Mouse (Mus musculus): ENCODE measurements around the gene Phf21b. TPM values are rescaled to one million over a fixed set of nuclear protein-coding genes. Genes with fewer than 3 reads are reported as not detected.

Gene Phf21b
- polyA plus RNA-seq, 1 experiment from 2014 or later = 16.4 TPM

DNA sequence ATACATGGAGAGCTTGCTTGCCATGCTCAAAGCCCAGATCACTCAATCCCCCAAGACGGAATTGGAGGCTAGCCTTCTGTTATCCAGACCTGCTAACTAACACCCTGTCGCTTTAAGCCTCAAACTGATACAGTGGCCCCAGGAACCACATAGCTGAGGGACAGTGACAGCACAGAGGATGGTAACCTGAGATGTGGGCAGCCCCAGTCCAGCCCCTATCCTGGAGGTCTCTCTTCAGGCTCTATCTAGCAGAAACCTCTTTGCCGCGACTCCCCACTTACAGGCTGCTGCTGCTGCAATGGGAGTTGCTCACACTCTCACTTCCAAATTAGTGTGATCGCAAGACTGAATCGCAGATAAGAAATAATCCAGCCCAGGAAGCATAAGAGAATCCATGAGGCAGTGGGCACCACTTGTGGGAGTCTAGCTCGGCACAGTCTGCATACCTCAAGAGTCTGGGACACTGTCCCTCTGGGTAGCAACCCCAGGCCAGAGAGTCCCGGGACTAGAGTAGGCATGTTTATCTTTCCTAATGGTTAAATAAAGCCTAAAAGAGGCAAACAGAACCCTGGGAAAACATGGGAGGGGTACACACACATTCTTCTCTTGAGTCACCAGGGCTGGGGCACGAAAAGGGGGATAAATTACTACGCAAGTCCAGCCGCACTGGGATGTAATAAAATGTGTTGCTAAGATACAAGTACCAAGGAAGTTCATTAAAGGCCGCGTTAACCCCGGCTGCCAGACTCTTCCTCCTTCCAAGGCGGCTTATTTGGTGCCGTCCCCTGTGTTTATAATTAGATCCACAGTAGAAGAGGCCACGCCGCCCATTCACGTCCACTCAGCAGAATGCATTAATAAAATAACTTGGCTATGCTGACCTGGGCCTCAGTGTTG lies 13.7 kb downstream of the Phf21b start:
- H3K4me1 ChIP-seq = peaks cover 80% of the 10 kb centered on the region
- H3K4me2 ChIP-seq = peak overlapping the region; percentile 39
- peak overlapping the region; percentile 51; the same call in 1 of the 2 replicates for H3K27ac ChIP-seq
- H3K9ac ChIP-seq = peak overlapping the region; percentile 30
- peaks cover 6% of the 10 kb centered on the region; the same call in 1 of the 2 replicates for H3K36me3 ChIP-seq (ENCODE audit: poor library complexity, severe bottlenecking)
- 21% methylated on average over 19 of the region's 19 CpGs for WGBS
- H3K27me3 ChIP-seq = no peaks in the 10 kb centered on the region
- peak; percentile 39; the same call in 1 of the 2 replicates for ATAC-seq
- H3K9me3 ChIP-seq (replicated peaks) = no peaks in the 10 kb centered on the region
- H3K4me3 ChIP-seq = 0 out of 2 replicates have a peak overlapping the region, but pooled peaks have one; percentile 1

DNA sequence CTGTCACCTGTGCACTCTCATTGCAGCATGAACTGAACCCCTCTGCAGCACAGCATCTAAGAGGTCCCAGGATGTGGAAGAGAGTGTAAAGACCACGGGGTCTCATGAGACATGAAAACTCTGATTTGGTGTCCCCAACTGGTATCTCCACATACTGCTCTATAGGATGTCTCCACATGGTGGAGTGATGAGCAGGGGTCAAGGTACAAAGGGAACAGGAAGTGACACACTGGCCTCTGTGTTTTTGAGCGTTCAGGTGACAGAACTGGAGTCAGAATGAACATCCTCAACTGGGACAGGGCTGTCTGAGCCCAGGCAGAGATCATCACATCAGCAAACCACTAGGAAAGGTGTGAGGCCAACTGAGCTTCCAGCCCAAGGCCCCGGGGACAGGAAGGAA lies 15.3 kb downstream of the Phf21b start:
- H3K4me3 ChIP-seq = no peak overlapping the region
- H3K36me3 ChIP-seq (ENCODE audit: poor library complexity, severe bottlenecking) = peaks cover 10% of the 10 kb centered on the region; the same call in 1 of the 2 replicates
- H3K27ac ChIP-seq = no peak overlapping the region
- no peaks in the 10 kb centered on the region for H3K9me3 ChIP-seq (replicated peaks)
- no peak overlapping the region for H3K9ac ChIP-seq
- no peaks in the 10 kb centered on the region for H3K27me3 ChIP-seq
- H3K4me2 ChIP-seq = no peak overlapping the region
- WGBS = 81% methylated on average over 3 of the region's 3 CpGs
- no peak for ATAC-seq
- H3K4me1 ChIP-seq = peaks cover 71% of the 10 kb centered on the region

DNA sequence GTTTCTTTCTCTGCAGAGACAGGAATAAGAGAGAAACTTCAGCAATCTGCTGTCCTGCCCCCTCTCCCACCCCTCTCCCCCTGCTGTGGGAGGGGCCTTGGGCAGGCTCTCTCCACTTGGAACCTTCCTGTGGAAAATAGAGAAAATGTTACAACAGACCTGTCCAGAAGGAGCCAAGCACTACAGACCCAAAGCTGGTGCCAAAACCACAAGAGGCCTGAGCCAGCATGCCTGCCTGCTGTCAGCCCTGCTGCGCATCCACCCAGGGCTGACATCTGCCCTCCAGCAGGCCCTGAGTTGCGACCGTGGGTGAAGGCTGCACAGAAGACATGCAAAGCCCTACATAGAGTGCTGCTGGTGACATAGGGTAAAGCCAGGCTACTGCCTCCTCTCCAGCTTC lies 16.3 kb downstream of the Phf21b start:
- Histone ChIP-seq H3K9me3 (replicated peaks) (no peaks in the 10 kb centered on the region), H3K27ac (no peak overlapping the region), H3K4me2 (no peak overlapping the region), H3K4me3 (no peak overlapping the region), H3K9ac (peak overlapping the region; percentile 12; the same call in 1 of the 2 replicates), H3K27me3 (no peaks in the 10 kb centered on the region), H3K36me3 (ENCODE audit: poor library complexity, severe bottlenecking) (peaks cover 10% of the 10 kb centered on the region; the same call in 1 of the 2 replicates), H3K4me1 (peaks cover 63% of the 10 kb centered on the region)
- no peak for ATAC-seq
- 83% methylated on average over 3 of the region's 3 CpGs for WGBS

DNA sequence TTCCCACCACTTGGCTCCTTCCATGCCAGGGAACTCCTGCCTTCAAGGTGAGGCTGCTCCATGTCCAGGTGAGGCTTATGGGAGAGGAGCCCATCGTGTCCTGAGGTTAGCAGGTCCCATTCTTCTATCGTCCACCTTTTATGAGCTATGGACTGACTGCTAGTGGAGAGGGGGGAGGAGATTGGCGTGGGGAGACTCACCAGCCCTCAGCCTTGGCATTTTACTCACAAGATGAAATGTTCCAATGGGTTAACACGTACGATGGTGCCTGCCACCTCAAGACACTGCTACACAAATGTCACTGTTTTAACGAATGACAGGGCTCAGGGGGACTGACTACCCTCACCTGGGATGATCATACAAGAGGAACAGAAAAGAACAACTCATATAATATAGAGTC lies 18.0 kb downstream of the Phf21b start:
- 94% methylated on average over 6 of the region's 6 CpGs for whole genome bisulfite sequencing
- Histone ChIP-seq H3K9ac (no peak overlapping the region), H3K9me3 (replicated peaks) (no peaks in the 10 kb centered on the region), H3K4me1 (peaks cover 57% of the 10 kb centered on the region), H3K27ac (no peak overlapping the region), H3K27me3 (no peaks in the 10 kb centered on the region), H3K4me3 (no peak overlapping the region), H3K36me3 (ENCODE audit: poor library complexity, severe bottlenecking) (peaks cover 10% of the 10 kb centered on the region; the same call in 1 of the 2 replicates), H3K4me2 (no peak overlapping the region)
- no peak for ATAC-seq

DNA sequence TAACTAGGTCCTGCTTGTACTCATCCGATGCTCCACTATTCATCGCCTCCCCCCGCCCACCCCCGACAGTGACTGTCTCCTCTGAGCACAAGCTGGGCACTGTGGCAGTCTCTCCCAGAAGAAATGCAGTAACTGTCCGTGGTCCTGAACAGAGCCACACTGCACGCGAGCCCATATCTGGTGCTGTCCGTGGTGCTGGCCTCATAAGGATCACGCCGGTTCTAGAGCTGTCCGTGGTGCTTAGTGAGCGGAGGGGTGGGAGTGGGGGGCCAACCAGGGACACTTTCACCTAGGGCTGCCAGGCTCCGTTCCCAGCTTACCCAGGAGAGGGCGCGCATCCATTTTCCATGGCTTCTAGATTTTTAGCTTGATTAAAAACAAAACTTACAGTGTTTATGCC lies 26.4 kb downstream of the Phf21b start:
- peak overlapping the region; percentile 6; the same call in 1 of the 2 replicates for H3K27ac ChIP-seq
- 16% methylated on average over 15 of the region's 15 CpGs for WGBS
- peak; percentile 65; the same call in 1 of the 2 replicates for ATAC-seq
- no peaks in the 10 kb centered on the region for H3K27me3 ChIP-seq
- H3K4me3 ChIP-seq = no peak overlapping the region
- H3K4me1 ChIP-seq = peaks cover 53% of the 10 kb centered on the region
- no peak overlapping the region for H3K4me2 ChIP-seq
- H3K9ac ChIP-seq = no peak overlapping the region
- H3K36me3 ChIP-seq (ENCODE audit: poor library complexity, severe bottlenecking) = peaks cover 9% of the 10 kb centered on the region; the same call in 1 of the 2 replicates
- H3K9me3 ChIP-seq (replicated peaks) = 0 out of 2 replicates have a peak, but pooled peaks cover 5% of the 10 kb centered on the region

DNA sequence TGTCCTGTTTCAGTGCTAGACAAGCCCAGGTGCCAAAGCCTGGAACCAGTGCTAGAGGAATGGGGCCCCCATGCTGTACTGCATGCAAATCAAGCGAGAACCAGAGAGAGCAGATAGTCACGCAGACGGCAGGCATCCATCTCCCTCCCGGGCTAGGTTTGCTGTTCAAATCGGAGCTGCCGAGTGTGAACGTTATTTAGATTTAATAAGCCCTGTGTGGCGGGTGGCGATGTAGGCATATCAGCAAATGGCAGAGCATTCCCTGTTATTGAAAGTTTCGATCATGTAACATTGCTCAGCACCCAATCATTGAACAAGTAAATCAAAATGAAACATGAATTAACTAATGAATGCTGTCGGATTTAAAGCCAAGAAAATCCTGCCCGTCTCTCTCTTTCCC lies 27.2 kb downstream of the Phf21b start:
- WGBS = 77% methylated on average over 12 of the region's 12 CpGs
- H3K4me2 ChIP-seq = no peak overlapping the region
- H3K9ac ChIP-seq = no peak overlapping the region
- no peak overlapping the region for H3K4me3 ChIP-seq
- H3K27ac ChIP-seq = no peak overlapping the region
- no peaks in the 10 kb centered on the region for H3K27me3 ChIP-seq
- peaks cover 9% of the 10 kb centered on the region; the same call in 1 of the 2 replicates for H3K36me3 ChIP-seq (ENCODE audit: poor library complexity, severe bottlenecking)
- H3K4me1 ChIP-seq = peaks cover 50% of the 10 kb centered on the region
- ATAC-seq = no peak
- 0 out of 2 replicates have a peak, but pooled peaks cover 5% of the 10 kb centered on the region for H3K9me3 ChIP-seq (replicated peaks)

DNA sequence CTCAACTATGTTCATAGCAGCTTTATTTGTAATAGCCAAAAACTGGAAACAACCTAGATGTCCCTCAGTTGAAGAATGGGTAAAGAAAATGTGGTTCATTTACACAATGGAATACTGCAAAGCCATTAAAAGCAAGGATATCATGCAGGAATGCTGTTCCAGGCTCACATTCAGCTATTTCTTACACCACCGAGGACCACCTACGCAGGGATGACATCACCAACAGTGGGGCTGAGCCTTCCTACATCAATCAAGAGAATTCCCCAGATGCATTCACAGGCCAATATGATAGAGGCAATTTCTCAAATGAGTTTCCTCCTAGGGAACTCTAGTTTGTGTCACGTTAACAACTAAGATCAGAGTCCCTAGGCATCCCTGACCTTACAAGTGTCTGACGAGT lies 32.8 kb downstream of the Phf21b start:
- 88% methylated on average over 4 of the region's 4 CpGs for WGBS
- no peaks in the 10 kb centered on the region for H3K27me3 ChIP-seq
- H3K36me3 ChIP-seq (ENCODE audit: poor library complexity, severe bottlenecking) = peaks cover 19% of the 10 kb centered on the region; the same call in 1 of the 2 replicates
- no peak for ATAC-seq
- H3K4me3 ChIP-seq = no peak overlapping the region
- no peak overlapping the region for H3K27ac ChIP-seq
- no peak overlapping the region for H3K9ac ChIP-seq
- 0 out of 2 replicates have a peak, but pooled peaks cover 5% of the 10 kb centered on the region for H3K9me3 ChIP-seq (replicated peaks)
- H3K4me2 ChIP-seq = no peak overlapping the region
- H3K4me1 ChIP-seq = peaks cover 34% of the 10 kb centered on the region

DNA sequence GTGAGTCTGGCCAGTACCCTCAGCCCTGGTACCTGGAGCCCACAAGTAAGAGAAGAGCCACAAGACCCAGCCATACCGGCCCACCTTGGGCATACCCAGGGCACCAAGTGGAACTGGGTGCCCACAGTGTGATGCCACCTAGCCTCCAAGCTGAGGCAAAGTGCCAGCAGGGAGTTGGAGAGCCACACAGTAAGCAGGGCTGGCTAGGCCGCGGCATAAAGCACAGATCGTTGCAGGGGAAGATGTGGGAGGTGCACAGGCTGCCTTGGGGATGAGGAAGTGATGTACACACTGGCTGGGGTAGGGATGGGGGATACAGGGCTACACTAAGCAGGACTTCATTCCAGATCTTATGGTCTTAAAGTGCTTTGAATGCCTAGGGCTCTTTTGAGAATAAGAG lies 35.0 kb downstream of the Phf21b start:
- WGBS = 93% methylated on average over 4 of the region's 4 CpGs
- Histone ChIP-seq H3K4me3 (no peak overlapping the region), H3K27me3 (no peaks in the 10 kb centered on the region), H3K27ac (no peak overlapping the region), H3K4me1 (peaks cover 54% of the 10 kb centered on the region), H3K4me2 (no peak overlapping the region), H3K36me3 (ENCODE audit: poor library complexity, severe bottlenecking) (peaks cover 26% of the 10 kb centered on the region), H3K9ac (no peak overlapping the region), H3K9me3 (replicated peaks) (0 out of 2 replicates have a peak, but pooled peaks cover 5% of the 10 kb centered on the region)
- no peak for ATAC-seq

DNA sequence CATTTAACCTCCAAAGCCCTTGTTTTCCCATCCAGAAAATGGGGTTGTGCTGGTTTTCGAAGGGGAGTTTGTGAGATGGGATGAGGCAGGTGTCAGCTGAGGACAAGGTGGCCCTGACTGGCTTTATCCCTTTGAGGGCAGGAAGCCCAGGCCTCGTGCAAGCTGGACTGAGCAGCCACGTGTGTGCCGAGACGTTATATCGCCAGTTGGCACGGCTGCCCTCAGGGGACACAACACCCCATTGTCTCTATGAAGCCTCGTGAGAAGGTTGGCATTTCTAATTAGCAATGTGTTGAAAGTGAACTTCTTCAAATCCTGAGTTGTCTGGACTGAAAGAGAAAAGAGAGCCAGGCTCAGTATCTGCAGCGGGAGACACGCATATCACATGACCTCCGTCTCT lies 37.6 kb downstream of the Phf21b start:
- Histone ChIP-seq H3K9me3 (replicated peaks) (no peaks in the 10 kb centered on the region), H3K27ac (peak overlapping the region; percentile 48; the same call in 1 of the 2 replicates), H3K4me1 (peaks cover 80% of the 10 kb centered on the region), H3K36me3 (ENCODE audit: poor library complexity, severe bottlenecking) (peaks cover 17% of the 10 kb centered on the region), H3K4me3 (no peak overlapping the region), H3K9ac (no peak overlapping the region; the same call in 1 of the 2 replicates), H3K27me3 (no peaks in the 10 kb centered on the region), H3K4me2 (no peak overlapping the region)
- 53% methylated on average over 11 of the region's 11 CpGs for WGBS
- ATAC-seq = no peak

DNA sequence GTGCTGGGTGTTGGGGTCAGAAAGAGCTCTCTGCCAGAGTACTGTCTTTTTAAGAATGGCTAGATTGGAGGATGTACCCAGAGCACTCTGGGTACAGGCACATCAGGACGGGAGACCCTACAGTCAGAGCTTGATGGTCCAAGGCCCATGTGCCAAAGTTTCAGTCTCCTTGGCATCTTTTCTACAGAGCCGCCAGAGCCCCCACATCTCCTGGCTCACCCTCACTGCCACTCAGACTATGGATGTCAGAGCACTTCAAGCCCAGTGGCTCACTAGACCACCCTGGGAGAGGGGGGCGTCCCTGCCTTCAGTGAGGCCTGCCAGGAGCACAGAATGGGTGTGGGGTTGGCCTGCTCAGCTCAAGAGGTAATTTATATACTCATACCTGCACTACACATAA lies 38.3 kb downstream of the Phf21b start:
- Histone ChIP-seq H3K4me1 (peaks cover 87% of the 10 kb centered on the region), H3K9ac (no peak overlapping the region), H3K36me3 (ENCODE audit: poor library complexity, severe bottlenecking) (peaks cover 15% of the 10 kb centered on the region), H3K4me2 (no peak overlapping the region), H3K4me3 (no peak overlapping the region), H3K27me3 (no peaks in the 10 kb centered on the region), H3K9me3 (replicated peaks) (no peaks in the 10 kb centered on the region), H3K27ac (no peak overlapping the region)
- 73% methylated on average over 3 of the region's 3 CpGs for WGBS
- ATAC-seq = no peak

DNA sequence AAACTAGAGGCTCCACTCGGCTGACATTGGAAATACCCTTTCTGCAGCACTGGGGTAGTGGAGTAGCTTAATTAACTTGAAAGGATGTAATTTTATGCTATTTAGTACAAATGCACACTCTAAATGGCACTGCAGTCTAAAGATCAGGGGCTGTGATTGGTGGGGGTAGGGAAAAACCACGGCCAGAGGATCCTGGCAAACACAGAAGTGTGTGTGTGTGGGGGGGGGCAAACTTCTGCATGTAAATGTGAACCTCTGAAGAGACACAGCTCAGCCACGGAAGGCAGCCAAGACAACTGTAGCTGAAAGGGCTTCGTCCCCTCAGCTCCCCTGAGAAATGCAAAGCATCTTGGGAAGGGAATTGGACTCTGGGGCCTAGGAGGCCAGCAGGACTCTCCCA lies 40.7 kb downstream of the Phf21b start:
- 17% methylated on average over 4 of the region's 4 CpGs for WGBS
- H3K4me2 ChIP-seq = peak overlapping the region; percentile 27
- ATAC-seq = peak; percentile 73
- peaks cover 11% of the 10 kb centered on the region for H3K36me3 ChIP-seq (ENCODE audit: poor library complexity, severe bottlenecking)
- H3K9me3 ChIP-seq (replicated peaks) = no peaks in the 10 kb centered on the region
- no peak overlapping the region for H3K4me3 ChIP-seq
- no peak overlapping the region for H3K9ac ChIP-seq
- H3K4me1 ChIP-seq = peaks cover 88% of the 10 kb centered on the region
- no peaks in the 10 kb centered on the region for H3K27me3 ChIP-seq
- peak overlapping the region; percentile 78 for H3K27ac ChIP-seq

DNA sequence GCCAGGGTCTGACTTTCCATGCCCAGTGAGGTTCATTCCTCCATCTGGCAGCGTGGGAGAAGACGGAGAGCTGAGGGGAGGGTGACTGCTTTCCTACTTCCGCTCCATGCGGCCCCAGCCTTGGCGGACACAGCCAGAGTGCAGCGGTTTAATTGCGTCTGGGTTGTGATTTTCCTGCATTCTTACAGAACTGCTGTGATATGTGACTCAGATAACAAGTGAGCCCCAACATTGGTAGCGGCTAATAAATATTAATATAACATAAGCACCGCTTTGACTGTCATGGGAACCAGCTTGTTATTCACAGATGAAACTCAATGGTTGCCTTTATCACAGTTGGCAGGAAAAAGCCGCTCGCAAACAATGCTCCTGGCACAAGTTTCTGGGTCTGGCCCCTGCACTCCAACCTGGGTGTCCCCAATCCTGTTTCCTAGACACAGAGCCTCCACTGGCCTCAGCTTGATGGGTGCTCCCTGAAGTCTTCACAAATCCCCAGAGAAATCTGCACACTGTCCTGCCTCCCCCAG lies 43.0 kb downstream of the Phf21b start:
- peaks cover 16% of the 10 kb centered on the region for H3K36me3 ChIP-seq (ENCODE audit: poor library complexity, severe bottlenecking)
- H3K4me3 ChIP-seq = no peak overlapping the region
- peak; percentile 61 for ATAC-seq
- no peaks in the 10 kb centered on the region for H3K27me3 ChIP-seq
- peaks cover 80% of the 10 kb centered on the region for H3K4me1 ChIP-seq
- H3K9ac ChIP-seq = peak overlapping the region; percentile 5; the same call in 1 of the 2 replicates
- WGBS = 37% methylated on average over 11 of the region's 11 CpGs
- no peaks in the 10 kb centered on the region for H3K9me3 ChIP-seq (replicated peaks)
- H3K4me2 ChIP-seq = peak overlapping the region; percentile 21
- H3K27ac ChIP-seq = peak overlapping the region; percentile 72
